Mouse (Mus musculus) T-helper 17 cell (primary cell): ENCODE measurements around the gene Arhgef10l.

Experiments
- in situ Hi-C, 2 experiments: fragments of 300-600 bp; cut with MboI, MseI; formaldehyde crosslinking; loops; 1 replicate in 1 of 2; 2 replicates in 1 of 2; pipeline ENCODE4 v1.15.1; 2025; ENCODE audit warnings: high pct_unique_total_duplicates in 2 of 2

The Arhgef10l gene

GRCm38 (mm10) chr4:140636312-140636996 lies 29.4 kb downstream of the Arhgef10l start:
- in situ Hi-C loops, result no loop called here

- in situ Hi-C loops, result no loop called here
Measured at GRCm38 (mm10) chr4:140634861-140635388, 30.9 kb downstream of the Arhgef10l start.

DNA sequence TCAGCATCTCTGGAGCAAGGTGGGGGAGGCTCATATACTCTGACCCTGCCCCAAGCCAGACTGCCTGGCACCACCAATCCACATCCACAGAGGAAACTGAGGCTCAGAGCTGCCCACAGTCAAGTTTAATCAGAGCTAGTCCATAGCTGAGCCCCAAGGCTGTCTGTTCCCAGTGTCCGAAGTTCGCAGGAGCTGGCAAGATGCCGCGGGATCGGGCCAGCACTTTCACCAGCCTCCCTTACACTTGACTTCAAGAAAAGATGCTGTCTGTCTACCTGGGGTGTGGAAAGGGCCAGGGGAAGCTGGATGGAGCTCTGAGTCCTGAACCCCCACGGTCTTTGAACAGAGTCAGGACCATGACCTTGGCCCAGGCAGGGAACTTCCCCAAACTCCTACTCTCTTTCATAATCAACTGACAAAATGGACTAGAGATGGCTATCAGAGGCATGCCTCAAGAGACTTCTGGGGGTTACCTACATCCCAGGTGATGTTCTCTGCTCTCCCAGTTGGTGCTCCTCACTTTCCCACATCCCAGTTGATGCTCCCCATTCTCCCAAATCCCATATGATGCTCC lies 34.4 kb downstream of the Arhgef10l start:
- in situ Hi-C loops, result no loop called here

DNA sequence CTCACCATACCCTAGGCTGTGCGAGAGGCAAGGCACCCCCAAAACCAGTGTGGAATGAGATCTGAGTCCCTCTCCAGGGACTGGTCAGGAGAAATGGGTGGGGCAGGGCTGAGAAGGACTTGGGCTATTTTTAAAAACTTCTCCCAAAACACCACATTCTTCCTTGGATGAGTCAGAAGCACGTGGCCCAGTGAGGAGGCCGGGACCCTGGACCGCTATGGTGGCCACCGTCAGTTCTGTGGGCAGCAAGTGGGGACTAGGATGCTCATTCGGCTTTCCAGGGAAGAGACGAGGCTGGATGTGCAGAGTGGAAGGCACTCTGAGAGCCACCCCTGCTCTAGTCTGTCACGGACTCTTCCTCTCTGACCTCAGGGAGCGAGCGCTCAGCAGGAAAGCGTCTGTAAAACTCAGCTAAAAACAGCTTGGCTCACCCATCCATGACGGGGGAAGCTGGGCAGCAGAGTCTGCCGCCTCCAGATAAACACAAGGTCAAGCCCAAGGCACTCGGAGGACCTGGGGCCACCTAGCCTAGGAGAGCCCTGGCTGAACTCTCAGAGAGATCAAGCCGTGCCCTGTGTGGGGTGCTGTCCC lies 35.1 kb downstream of the Arhgef10l start:
- in situ Hi-C loops, result no loop called here

- in situ Hi-C loops, result no loop called here
Measured at GRCm38 (mm10) chr4:140630136-140630535, 35.7 kb downstream of the Arhgef10l start.

DNA sequence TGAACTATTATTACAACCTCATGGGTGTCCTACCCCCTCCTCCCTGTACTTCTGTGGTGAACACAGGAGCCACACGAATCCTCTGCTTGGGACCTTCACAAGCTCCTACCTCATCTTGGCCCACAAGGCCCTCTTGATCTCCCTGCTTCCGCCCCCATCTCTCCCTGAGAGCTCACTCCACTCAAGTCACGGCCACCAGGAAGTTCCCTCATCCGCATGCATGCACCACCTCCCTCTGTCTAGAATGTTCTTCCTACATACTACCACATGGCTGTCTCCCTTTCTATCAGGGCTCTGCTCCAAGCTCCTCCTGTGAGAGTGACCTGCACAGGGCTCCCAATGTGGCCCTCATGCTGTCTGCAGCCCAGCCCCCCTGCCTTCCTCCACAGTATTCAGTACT lies 36.8 kb downstream of the Arhgef10l start:
- in situ Hi-C loops, result no loop called here

DNA sequence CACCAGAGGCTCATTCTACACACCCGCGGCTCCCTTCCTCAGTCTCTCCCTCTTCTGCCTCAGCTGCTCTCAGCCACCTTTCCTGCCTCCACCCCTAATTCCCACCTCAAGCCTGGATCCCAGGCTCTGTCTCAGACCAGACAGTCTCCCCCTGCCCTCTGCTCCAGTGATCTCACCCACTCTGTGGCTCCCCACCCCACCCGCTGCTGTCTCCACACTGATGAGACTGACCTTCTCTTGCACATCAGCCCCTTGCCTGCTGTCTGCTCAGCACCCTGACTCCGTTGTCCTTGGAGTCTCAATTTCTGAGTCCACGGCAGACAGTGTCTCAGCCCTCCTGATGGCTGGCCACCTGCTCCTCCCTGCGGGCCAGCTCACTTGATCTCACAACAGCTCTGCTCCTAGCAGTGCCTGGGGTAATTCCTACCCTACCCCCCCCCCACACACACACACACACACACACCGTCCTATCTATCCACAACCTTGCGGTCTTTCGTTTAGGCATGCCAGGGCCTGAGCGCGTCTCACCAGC lies 37.3 kb downstream of the Arhgef10l start:
- in situ Hi-C loops, result no loop called here

- in situ Hi-C loops, result no loop called here
Measured at GRCm38 (mm10) chr4:140625651-140626525, 39.9 kb downstream of the Arhgef10l start.

DNA sequence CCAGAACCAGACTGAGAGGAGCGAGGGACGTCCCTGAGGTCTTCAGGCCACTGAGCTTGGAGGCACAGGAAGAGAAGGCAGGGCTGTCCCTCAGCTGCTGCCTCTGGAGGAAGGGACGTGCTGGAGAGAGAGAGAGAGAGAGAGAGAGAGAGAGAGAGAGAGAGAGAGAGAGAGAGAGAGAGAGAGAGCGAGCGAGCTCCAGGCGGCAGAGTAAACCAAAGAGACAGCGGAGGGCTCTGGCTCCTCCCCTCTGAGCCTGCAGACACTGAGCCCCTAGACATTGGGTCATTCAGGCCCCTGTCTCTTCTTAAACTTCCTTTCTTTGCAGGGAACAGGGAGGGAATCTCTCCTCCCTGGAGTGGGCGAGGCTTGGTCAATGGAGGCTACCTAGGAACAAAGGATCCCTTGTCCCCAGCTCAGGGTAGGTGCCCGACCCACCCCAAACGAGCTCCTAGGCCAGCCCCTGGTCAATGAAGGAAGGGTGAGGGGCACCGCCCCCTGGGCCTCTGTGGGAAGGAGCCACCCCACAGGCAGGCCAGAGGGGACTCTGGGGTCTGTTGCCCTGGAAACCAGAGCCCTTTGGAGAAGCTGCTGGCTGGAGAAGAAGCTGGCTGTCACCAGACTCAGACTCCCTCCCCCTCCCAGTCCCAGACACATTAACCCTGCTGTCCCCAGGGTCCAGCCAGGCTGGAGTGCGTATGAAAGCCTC lies 41.2 kb downstream of the Arhgef10l start:
- in situ Hi-C loops, result no loop called here

DNA sequence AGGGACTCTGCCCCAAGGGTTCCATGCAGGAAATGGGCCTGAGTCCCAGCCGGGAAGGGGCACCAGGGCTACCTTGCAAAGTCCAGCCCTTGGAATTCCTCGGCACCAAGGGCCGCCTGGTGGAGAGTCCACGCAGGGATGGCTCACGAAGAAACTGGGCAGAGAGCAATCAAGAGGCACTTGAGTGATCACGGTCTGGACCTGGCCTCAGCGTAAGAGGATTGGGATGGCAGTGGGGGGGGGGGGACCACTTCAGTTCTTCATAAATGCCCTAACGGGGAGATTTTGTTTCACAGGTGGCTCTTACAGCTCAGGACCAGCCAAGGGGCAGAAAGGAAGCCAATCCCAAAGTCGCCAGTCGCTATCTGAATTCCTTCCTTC lies 41.7 kb downstream of the Arhgef10l start:
- in situ Hi-C loops, result no loop called here

DNA sequence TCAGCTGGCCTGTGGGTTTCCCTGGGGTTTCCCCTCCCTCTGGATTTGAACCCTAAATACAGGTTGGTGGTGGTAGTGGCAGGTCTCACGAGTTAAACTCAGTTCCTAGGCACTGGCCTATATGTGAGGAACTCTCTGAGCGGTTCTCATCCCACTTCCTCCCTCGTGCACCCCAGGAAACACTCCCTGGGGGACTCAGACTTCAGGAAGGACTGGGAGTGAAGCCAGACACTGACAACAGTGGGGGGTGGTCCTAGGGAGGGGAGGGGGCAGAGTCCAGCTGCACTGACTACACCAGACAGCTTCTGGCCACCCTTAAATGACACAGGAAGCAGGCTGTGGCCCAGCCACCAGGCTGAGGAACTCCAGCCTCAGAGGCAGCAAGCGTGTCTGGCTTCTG lies 43.0 kb downstream of the Arhgef10l start:
- in situ Hi-C loops, result no loop called here

DNA sequence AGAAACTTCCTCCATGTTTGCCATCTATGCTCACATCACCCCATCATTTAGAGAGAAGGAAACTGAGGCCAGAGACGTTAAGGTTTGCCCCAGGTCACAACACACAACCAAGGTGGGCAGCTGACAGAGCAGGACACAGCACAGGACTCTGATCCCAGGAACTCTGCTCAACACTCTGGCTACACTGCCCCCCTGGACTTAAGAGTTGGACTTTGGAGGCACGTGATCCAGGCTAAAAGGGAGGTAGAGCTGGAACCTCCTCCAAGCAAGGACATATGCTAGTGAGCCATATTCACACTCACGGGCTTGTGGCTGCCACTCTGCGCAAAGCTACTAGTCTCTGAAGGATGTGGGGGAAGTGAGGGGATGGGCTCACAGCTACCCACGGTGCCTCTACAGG lies 45.3 kb downstream of the Arhgef10l start:
- in situ Hi-C loops, result no loop called here

GRCm38 (mm10) chr4:140617391-140618385 lies 48.1 kb downstream of the Arhgef10l start:
- in situ Hi-C loops, result no loop called here

- in situ Hi-C loops, result no loop called here
Measured at GRCm38 (mm10) chr4:140616894-140617293, 48.9 kb downstream of the Arhgef10l start.

DNA sequence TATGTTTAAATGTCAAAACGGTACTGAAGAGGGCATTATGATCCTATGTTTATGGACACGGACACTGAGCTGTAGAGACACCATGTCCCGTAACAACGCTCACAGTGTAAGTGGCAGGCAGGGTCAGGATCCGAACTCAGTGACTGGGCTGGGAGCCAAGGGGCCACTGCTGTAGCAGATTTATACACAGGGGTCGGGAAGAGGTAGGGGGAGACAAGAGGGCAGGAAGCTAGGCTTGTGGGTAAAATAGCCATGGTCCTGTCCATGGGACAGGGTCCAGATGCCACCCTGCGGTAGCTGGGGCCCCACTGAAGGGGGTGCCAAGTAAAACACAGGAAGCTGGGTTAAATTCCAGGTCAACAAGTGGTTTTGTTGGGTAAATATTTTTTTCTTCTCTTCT lies 49.6 kb downstream of the Arhgef10l start:
- in situ Hi-C loops, result no loop called here

DNA sequence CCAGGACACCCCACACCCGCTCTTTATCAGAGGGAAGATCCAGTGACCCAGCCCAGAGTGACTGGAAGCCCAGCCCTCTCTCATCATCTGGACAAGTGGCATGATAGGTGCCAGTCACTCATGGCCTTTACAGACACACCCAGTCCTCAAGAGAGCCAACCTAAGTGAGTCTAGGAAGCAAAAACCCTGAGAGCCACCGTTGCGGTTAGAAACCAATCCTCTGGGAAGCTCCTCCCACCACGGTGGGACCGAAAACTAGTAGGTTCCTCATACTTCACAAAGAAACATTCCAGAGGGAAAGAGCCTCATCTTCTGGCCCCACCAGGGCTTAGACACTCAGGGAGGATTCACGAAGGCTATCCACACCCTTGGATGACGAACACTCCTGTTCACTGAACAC lies 50.0 kb downstream of the Arhgef10l start:
- in situ Hi-C loops, result no loop called here

DNA sequence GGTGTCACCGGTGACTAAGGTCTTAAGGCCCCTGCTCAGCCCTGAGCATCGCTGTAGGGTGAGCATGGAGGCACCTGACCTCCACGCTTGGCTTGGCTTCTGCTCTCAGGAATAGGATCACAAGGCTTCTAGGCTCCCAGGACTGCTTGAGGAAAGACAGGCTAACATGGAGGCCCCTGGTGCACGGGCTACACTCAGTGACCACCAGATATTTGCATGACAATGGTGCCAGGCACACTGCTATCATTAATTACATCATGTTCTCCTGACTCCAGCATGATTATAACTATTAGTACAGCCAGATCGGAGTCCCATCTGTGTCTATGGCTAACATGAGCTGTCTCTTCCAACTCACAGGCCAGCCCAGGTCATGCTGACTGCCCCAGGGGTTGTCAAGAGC lies 51.3 kb downstream of the Arhgef10l start:
- in situ Hi-C loops, result no loop called here

- in situ Hi-C loops, result no loop called here
Measured at GRCm38 (mm10) chr4:140614145-140614544, 51.7 kb downstream of the Arhgef10l start.

- in situ Hi-C loops, result no loop called here
Measured at GRCm38 (mm10) chr4:140610841-140611609, 54.8 kb downstream of the Arhgef10l start.
